Mouse (Mus musculus): ENCODE data around the gene Cdkn1b.

- no peak for TF ChIP-seq POLR2A (IDR thresholded peaks at IDR 0.05; ENCODE audit: borderline replicate concordance, low read depth, low read length)
- no peak for TF ChIP-seq CTCF (IDR thresholded peaks at IDR 0.05; ENCODE audit: low read depth, low read length)
These were observed 6.1 kb downstream of the Cdkn1b start for GRCm38 (mm10) chr6:134926338-134926705.

Data from bone marrow macrophage, adult 2 months (primary cell).